Mouse (Mus musculus) kidney, postnatal 10 days (tissue): ENCODE data around the gene Piwil4.

ENCODE experiments used
- DNase-seq: peaks from one replicate; pipeline ENCODE4 v3.0.0; 2021; ENCODE audit warnings: mixed read lengths

Piwil4 gene

DNA sequence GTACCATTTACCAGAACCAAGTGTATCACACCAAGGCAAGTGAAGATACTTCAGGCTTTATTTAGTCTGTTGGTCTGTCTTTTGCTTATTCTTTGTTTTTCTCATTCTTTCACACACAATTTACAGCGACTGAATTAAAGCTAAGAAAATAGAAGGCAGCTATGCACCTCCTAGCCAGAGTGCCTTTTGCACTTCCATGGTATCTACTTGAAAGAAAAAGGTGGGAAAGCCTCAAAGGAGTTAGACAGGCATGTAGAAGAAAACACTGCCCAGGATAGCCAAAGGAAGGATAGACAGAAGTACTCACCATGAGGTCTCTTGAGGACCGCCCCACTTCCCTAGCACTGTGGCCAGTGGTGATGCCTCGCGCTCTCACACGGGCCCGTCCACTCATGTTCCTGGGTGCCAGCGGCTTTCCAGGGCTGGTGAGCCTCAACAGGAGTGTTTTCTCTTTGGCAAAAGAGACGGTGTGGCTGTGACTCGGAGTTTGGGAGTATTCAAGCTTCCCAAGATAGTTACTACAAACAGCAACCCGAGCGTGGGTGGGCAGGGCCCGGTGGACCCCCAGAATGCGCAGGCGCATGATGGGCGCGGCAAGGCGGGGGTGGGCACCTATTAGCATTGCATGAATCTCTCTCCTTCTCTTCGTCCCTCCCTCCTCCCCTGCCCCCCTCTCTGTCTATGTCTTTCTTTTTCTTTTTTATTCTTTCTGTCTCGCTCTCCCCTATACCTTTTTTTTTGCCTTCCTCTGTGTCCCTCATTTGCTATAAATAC, at the start of gene Piwil4:
Gene Piwil4, minus strand, starts transcription at position 583 of the 774 bp plus-strand sequence.
- DNase-seq = no peak

DNA sequence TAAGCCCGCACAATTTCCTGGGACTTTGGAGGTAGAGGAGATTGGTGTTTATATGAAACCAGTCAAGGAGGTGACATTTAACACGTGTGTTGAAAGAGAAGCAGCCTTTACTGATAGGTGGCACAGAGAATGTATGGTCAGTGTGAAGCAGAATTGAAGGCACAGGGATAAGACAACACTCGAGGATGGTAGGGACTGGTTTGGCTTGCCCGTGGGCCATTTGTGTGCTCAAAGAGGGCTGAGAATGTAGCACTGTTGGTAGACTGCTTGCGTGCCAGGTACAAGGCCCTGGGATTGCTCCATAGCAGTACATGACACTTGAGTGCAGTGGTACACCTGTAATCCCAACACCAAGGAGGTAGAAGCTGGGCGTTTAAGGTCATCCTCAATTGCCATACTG, 46.8 kb upstream of the Piwil4 start:
- no peak for DNase-seq

- peak; percentile 95 for DNase-seq
Observed at GRCm38 (mm10) chr9:14784039-14785002, 43.8 kb upstream of the Piwil4 start, which contains the start of the genes Mre11a and Ankrd49. Gene Mre11a (plus strand): TSS chr9:14784654. Gene Ankrd49 (minus strand): TSS chr9:14784856.

DNA sequence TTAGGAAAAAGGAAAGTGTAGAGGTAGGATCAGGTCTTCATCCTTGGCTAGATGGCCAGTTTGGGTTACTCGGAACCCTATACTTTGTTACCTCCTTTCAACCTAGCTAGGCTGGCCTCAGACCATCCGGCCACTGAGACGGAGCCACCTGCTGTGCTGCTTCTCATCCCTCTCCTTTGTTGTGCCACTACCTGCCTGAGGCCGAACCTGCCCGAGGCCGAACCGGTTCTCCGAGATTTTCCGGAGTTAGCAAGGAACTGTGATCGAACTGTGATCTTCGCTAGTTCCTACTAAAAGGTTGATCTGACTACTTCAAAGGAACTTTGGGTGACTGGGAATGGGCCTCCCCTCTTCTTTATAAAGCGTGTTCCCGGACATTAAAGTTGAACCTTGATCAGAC, 37.8 kb upstream of the Piwil4 start:
- DNase-seq = no peak

- DNase-seq = no peak
Observed at GRCm38 (mm10) chr9:14773813-14774212, 33.3 kb upstream of the Piwil4 start.

GRCm38 (mm10) chr9:14772074-14772473, 31.5 kb upstream of the Piwil4 start:
- no peak for DNase-seq

GRCm38 (mm10) chr9:14770803-14771471, 30.4 kb upstream of the Piwil4 start, which contains the start of gene 1700012B09Rik:
Gene 1700012B09Rik (minus strand): TSS chr9:14771030.
- no peak for DNase-seq

DNA sequence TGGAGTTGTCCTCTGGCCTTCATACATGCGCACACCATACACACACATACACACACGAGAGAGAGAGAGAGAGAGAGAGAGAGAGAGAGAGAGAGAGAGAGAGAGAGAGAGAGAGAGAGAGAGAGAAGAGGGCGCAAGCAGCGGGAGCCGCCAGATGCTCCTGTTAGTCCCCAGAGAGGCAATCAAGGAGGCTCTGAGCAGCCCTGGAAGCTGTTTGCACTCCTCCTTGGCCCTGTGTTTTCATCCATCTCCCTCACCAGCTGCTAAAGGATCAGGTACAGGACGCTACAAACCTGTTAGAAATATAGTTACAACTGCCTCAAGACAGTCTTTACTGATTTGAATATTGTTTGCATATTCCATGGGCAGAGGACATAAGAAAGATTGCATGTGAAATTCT, 29.3 kb upstream of the Piwil4 start:
- no peak for DNase-seq

- DNase-seq = peak; percentile 77
Observed at GRCm38 (mm10) chr9:14764765-14765164, 24.2 kb upstream of the Piwil4 start.

- no peak for DNase-seq
Observed at GRCm38 (mm10) chr9:14759261-14759660, 18.7 kb upstream of the Piwil4 start.

DNA sequence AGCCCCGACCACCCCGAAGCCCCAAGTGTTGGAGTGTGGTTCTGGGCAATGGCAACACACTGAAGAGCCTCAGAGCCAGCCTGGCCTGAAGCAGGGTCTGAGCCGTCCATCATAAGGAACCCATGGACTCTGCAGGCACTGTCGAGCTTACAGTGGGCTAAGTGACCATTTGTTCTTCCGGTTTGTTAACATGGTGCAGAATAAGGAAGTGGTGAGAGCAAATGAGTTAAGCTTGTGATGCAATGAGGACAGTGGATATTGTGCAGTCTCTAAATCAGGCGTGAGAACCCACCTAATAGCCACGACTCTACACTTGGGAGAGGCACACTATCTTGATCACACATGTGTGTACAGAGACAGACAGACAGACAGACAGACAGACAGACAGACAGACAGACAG, 18.1 kb upstream of the Piwil4 start:
- DNase-seq = no peak

DNA sequence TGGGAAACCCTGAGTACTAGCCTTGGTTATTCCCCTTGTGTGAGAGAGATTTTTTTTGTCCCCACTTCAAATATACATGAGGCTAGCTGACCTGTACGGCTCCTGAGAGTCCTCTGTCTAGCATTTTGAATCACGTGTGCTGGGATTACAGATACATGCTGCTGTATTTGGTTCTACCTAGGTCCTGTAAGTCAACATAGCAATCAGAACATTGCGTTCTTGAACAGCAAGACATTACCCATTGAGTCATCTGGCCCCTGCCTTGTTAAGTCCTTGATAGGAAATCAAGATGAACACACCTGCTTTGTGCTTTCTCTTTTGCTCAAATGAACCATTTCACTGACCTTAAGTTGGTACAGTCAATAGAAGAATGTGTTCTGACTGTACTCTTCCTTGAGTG, 13.9 kb upstream of the Piwil4 start:
- DNase-seq = no peak

DNA sequence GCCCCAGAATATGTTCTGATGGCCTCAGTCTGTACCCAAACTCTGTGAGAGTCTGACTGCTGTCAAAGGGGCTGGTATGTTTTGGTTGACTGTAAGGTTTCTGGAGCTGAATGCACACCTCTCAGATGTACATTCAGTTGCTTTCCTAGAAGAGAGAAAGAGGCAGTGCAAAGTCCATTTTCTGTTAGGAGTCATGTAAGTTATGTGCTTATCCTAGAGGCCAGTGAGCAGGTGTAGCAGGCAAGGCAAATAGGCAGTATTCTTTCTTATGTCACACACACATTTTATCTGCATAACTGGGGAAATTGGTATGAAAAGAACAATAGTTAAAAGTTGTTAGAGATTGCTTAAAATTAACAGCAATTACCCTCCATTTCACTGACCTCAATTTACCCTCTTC, 13.4 kb upstream of the Piwil4 start:
- no peak for DNase-seq

- peak; percentile 83 for DNase-seq
Observed at GRCm38 (mm10) chr9:14752001-14752522, 11.5 kb upstream of the Piwil4 start, which contains the start of gene Fut4. Gene Fut4 (minus strand): TSS chr9:14752393.

GRCm38 (mm10) chr9:14751503-14752000, 11.0 kb upstream of the Piwil4 start:
- peak; percentile 40 for DNase-seq

DNA sequence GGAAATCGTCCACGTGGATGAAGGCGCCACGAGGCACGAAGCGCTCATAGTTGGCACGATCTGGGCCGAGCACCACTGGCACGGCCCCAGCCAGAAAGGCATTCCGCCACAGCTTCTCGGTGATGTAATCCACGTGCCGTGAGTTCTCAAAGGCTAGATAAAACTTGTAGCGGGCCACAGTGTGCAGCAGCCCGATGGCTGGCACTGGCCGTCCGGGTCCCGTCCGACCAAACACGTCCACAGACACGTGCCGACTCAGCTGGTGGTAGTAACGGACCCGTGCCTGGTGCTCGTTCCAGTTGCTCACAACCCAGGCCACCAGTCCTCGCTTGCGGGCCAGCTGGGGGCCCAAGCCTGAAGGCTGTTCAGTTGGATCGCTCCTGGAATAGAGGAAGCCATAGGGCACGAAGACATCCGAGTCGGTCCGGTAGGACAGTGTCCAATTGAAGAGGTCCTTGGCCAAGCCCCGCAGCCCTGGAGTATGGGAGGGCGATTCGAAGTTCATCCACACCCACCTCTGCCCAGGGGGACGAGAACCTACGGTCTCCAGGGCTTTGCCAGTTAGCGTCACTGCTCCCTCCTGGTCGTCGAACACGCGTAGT, 10.5 kb upstream of the Piwil4 start:
- peak; percentile 14 for DNase-seq

DNA sequence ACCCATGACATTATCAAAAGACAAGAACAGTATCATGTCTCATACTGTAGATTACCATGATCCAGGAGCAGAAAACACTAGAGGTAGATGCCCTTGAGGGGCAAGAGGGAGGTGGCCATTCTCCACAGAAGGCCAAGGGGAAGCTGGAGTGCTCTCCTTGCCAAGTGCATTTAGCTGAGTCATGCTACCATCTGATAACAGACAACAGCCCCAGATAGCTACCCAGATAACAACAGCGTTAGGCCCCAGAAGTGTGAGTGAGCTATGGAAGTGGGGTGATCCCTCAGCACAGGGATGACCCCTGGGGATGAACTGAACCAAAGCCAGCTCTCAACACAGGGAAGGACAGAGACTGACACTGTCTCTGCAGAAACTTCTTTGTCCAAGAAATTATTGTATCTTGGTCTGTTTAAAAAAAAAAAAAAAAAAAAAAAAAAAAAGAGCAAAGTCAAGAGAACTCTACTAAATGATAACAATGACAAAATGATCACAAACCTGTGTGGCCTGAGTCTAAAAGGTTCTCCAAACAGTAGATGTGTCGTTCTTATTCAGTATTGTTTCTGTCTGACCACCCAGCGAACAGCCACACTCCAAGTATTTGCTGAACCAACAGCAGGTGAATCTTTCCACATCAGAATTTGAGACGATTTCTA, 909 bp downstream of the Piwil4 start:
- no peak for DNase-seq

- peak; percentile 48 for DNase-seq
Observed at GRCm38 (mm10) chr9:14730941-14731541, 9.5 kb downstream of the Piwil4 start.

- DNase-seq = no peak
Observed at GRCm38 (mm10) chr9:14728365-14728764, 12.2 kb downstream of the Piwil4 start.

DNA sequence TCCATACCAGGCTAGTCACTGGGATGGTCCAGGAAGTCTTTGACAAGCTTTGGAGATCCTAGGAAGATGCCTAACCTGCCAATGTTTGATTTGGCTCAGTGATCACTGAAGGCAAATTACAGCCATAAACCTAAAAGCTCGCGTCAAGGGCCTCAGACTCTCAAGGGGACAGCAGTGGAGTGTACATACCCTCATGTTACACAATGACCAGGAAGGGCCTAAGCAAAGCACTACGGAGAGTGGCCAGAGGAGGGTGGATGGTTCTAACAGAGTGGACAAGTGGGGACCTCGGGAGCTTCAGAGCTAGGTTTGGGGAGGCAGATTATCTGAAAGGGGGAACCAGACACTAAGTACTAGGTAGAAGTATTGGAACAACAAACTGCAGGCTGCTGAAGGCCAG, 13.9 kb downstream of the Piwil4 start:
- no peak for DNase-seq

DNA sequence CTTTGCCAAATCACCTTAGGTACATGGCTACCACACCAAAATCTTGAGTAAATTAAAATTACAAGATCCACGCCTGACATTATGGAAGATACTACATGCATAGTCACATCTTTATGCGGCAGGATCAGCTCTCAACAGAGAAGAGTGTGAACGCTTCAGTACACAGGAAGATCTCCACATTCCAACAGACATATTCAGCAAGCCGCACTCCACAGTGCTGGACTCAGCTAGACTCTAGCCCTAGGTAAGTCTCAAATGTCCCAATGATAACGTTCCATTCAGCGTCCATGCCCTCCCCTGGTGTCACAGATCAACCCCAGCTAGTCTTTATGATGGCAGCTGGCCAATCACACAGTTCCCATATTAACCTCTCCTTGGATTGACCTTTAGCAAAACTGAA, 14.5 kb downstream of the Piwil4 start:
- DNase-seq = no peak
